Mouse (Mus musculus): ENCODE measurements around the gene Prr19.

GRCm38 (mm10) chr7:25279861-25280791 lies 21.1 kb upstream of the Prr19 start:
- TF ChIP-seq CTCF (IDR thresholded peaks at IDR 0.05; ENCODE audit: low read depth, low read length) (no peak), POLR2A (IDR thresholded peaks at IDR 0.05; ENCODE audit: borderline replicate concordance, low read depth, low read length) (no peak; the same call in 1 of the 2 replicates)
